Mouse (Mus musculus): ENCODE data around the gene 6430628N08Rik. TPM values are rescaled to one million over a fixed set of nuclear protein-coding genes. Genes with fewer than 3 reads are reported as not detected.

The 6430628N08Rik gene
- polyA plus RNA-seq (2012; ENCODE audit: insufficient read depth, insufficient read length, missing spikeins), result not detected in 2 replicates

- TF ChIP-seq CTCF (IDR thresholded peaks at IDR 0.05; ENCODE audit: low read depth, low read length) (no peak), POLR2A (IDR thresholded peaks at IDR 0.05; ENCODE audit: borderline replicate concordance, low read depth, low read length) (no peak)
- H3K27ac ChIP-seq (ENCODE audit: insufficient read depth, low read depth, low read length), result no peak within 1 kb of the TSS
- no peak within 1 kb of the TSS for H3K4me3 ChIP-seq (ENCODE audit: insufficient read depth, low read length)
- no peaks in the 10 kb centered on the region; the same call in 1 of the 2 replicates for H3K4me1 ChIP-seq (ENCODE audit: control insufficient read depth, insufficient read depth, low read length)
Observed at GRCm38 (mm10) chr4:115890553-115890952, at the start of gene 6430628N08Rik. Gene 6430628N08Rik (plus strand): TSS chr4:115890665.

GRCm38 (mm10) chr4:115840842-115841241, 49.6 kb upstream of the 6430628N08Rik start:
- TF ChIP-seq CTCF (IDR thresholded peaks at IDR 0.05; ENCODE audit: low read depth, low read length) (no peak), POLR2A (IDR thresholded peaks at IDR 0.05; ENCODE audit: borderline replicate concordance, low read depth, low read length) (no peak)
- H3K4me3 ChIP-seq (ENCODE audit: insufficient read depth, low read length), result 0 out of 2 replicates have a peak overlapping the region, but pooled peaks have one; percentile 18
- peaks cover 54% of the 10 kb centered on the region for H3K4me1 ChIP-seq (ENCODE audit: control insufficient read depth, insufficient read depth, low read length)
- no peak overlapping the region for H3K27ac ChIP-seq (ENCODE audit: insufficient read depth, low read depth, low read length)

GRCm38 (mm10) chr4:115846656-115847055, 43.8 kb upstream of the 6430628N08Rik start:
- Histone ChIP-seq H3K4me3 (ENCODE audit: insufficient read depth, low read length) (no peak overlapping the region), H3K27ac (ENCODE audit: insufficient read depth, low read depth, low read length) (peak overlapping the region; percentile 71), H3K4me1 (ENCODE audit: control insufficient read depth, insufficient read depth, low read length) (peaks cover 75% of the 10 kb centered on the region)
- TF ChIP-seq POLR2A (IDR thresholded peaks at IDR 0.05; ENCODE audit: borderline replicate concordance, low read depth, low read length), result no peak

GRCm38 (mm10) chr4:115847377-115847776, 43.1 kb upstream of the 6430628N08Rik start:
- H3K4me1 ChIP-seq (ENCODE audit: control insufficient read depth, insufficient read depth, low read length), result peaks cover 77% of the 10 kb centered on the region
- peak overlapping the region; percentile 0; the same call in 1 of the 2 replicates for H3K4me3 ChIP-seq (ENCODE audit: insufficient read depth, low read length)

GRCm38 (mm10) chr4:115848083-115848482, 42.4 kb upstream of the 6430628N08Rik start:
- Histone ChIP-seq H3K4me1 (ENCODE audit: control insufficient read depth, insufficient read depth, low read length) (peaks cover 76% of the 10 kb centered on the region), H3K27ac (ENCODE audit: insufficient read depth, low read depth, low read length) (peak overlapping the region; percentile 98), H3K4me3 (ENCODE audit: insufficient read depth, low read length) (peak overlapping the region; percentile 31; the same call in 1 of the 2 replicates)
- no peak for TF ChIP-seq CTCF (IDR thresholded peaks at IDR 0.05; ENCODE audit: low read depth, low read length)
- TF ChIP-seq POLR2A (IDR thresholded peaks at IDR 0.05; ENCODE audit: borderline replicate concordance, low read depth, low read length), result no peak

More at GRCm38 (mm10) chr4:115847377-115847776, 43.1 kb upstream of the 6430628N08Rik start:
- TF ChIP-seq POLR2A (IDR thresholded peaks at IDR 0.05; ENCODE audit: borderline replicate concordance, low read depth, low read length) (no peak), CTCF (IDR thresholded peaks at IDR 0.05; ENCODE audit: low read depth, low read length) (no peak)
- H3K27ac ChIP-seq (ENCODE audit: insufficient read depth, low read depth, low read length), result peak overlapping the region; percentile 98

- no peak overlapping the region for H3K4me3 ChIP-seq (ENCODE audit: insufficient read depth, low read length)
- no peak for TF ChIP-seq POLR2A (IDR thresholded peaks at IDR 0.05; ENCODE audit: borderline replicate concordance, low read depth, low read length)
- no peak for TF ChIP-seq CTCF (IDR thresholded peaks at IDR 0.05; ENCODE audit: low read depth, low read length)
- peaks cover 68% of the 10 kb centered on the region for H3K4me1 ChIP-seq (ENCODE audit: control insufficient read depth, insufficient read depth, low read length)
- peak overlapping the region; percentile 98 for H3K27ac ChIP-seq (ENCODE audit: insufficient read depth, low read depth, low read length)
Observed at GRCm38 (mm10) chr4:115848990-115849677, 41.3 kb upstream of the 6430628N08Rik start.

GRCm38 (mm10) chr4:115850111-115850510, 40.4 kb upstream of the 6430628N08Rik start:
- peaks cover 67% of the 10 kb centered on the region for H3K4me1 ChIP-seq (ENCODE audit: control insufficient read depth, insufficient read depth, low read length)
- no peak for TF ChIP-seq CTCF (IDR thresholded peaks at IDR 0.05; ENCODE audit: low read depth, low read length)
- TF ChIP-seq POLR2A (IDR thresholded peaks at IDR 0.05; ENCODE audit: borderline replicate concordance, low read depth, low read length), result no peak
- H3K4me3 ChIP-seq (ENCODE audit: insufficient read depth, low read length), result no peak overlapping the region
- peak overlapping the region; percentile 98 for H3K27ac ChIP-seq (ENCODE audit: insufficient read depth, low read depth, low read length)

GRCm38 (mm10) chr4:115850631-115851030, 39.8 kb upstream of the 6430628N08Rik start:
- H3K4me1 ChIP-seq (ENCODE audit: control insufficient read depth, insufficient read depth, low read length), result peaks cover 67% of the 10 kb centered on the region
- no peak overlapping the region for H3K27ac ChIP-seq (ENCODE audit: insufficient read depth, low read depth, low read length)
- no peak overlapping the region for H3K4me3 ChIP-seq (ENCODE audit: insufficient read depth, low read length)
- TF ChIP-seq CTCF (IDR thresholded peaks at IDR 0.05; ENCODE audit: low read depth, low read length), result no peak
- no peak for TF ChIP-seq POLR2A (IDR thresholded peaks at IDR 0.05; ENCODE audit: borderline replicate concordance, low read depth, low read length)

GRCm38 (mm10) chr4:115851569-115851968, 38.9 kb upstream of the 6430628N08Rik start:
- TF ChIP-seq CTCF (IDR thresholded peaks at IDR 0.05; ENCODE audit: low read depth, low read length), result no peak
- TF ChIP-seq POLR2A (IDR thresholded peaks at IDR 0.05; ENCODE audit: borderline replicate concordance, low read depth, low read length), result no peak
- H3K4me3 ChIP-seq (ENCODE audit: insufficient read depth, low read length), result no peak overlapping the region
- H3K4me1 ChIP-seq (ENCODE audit: control insufficient read depth, insufficient read depth, low read length), result peaks cover 71% of the 10 kb centered on the region
- no peak overlapping the region for H3K27ac ChIP-seq (ENCODE audit: insufficient read depth, low read depth, low read length)

- H3K27ac ChIP-seq (ENCODE audit: insufficient read depth, low read depth, low read length), result no peak overlapping the region
- TF ChIP-seq CTCF (IDR thresholded peaks at IDR 0.05; ENCODE audit: low read depth, low read length), result no peak
- no peak for TF ChIP-seq POLR2A (IDR thresholded peaks at IDR 0.05; ENCODE audit: borderline replicate concordance, low read depth, low read length)
- peaks cover 64% of the 10 kb centered on the region for H3K4me1 ChIP-seq (ENCODE audit: control insufficient read depth, insufficient read depth, low read length)
- no peak overlapping the region for H3K4me3 ChIP-seq (ENCODE audit: insufficient read depth, low read length)
Observed at GRCm38 (mm10) chr4:115855100-115855499, 35.4 kb upstream of the 6430628N08Rik start.

Data from bone marrow macrophage, adult 2 months (primary cell).